Mouse (Mus musculus) Muller cell, postnatal 12 days (primary cell): ENCODE results near the gene Rab29.
"Not testable (repeated sequence)": the region's sequence is repeated elsewhere in the genome, so short reads cannot be mapped to it uniquely, and the experiment has no call there.

Source experiments
- DNase-seq: peaks from one replicate; pipeline ENCODE4 v3.0.0-alpha.2; 2015; ENCODE audit errors: inconsistent ontology term

Gene Rab29

DNA sequence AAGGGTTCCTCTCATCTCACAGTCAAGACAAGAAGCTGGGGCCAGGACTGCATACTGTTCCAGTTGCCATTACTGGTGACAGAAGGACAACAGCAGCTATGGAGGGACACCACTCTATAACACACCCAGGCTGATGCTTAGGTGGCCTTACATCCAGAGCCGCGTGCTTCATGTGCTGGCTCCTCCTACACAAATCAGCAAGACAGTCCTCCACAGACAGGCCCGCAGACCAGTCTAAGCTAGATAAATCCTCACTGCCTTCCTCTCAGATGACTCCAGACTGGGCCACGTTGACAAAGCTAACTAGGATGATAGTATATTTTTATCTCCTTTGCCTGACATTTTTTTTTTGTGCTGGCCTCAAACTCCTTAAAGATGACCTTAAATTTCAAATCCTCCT lies 5.2 kb upstream of the Rab29 start:
- DNase-seq: no peak

GRCm38 (mm10) chr1:131865596-131865995 lies 1.4 kb upstream of the Rab29 start:
- DNase-seq: no peak

GRCm38 (mm10) chr1:131866304-131866999 lies 572 bp upstream of the Rab29 start:
- DNase-seq: no peak

GRCm38 (mm10) chr1:131867946-131868290 lies 894 bp downstream of the Rab29 start:
- peak; percentile 52 for DNase-seq

- no peak for DNase-seq
These were observed 2.5 kb downstream of the Rab29 start for GRCm38 (mm10) chr1:131869561-131869960.

- no peak for DNase-seq
These were observed 5.8 kb downstream of the Rab29 start for GRCm38 (mm10) chr1:131872856-131873255.

- DNase-seq: no peak
These were observed 12.8 kb downstream of the Rab29 start for GRCm38 (mm10) chr1:131879816-131880215.

DNA sequence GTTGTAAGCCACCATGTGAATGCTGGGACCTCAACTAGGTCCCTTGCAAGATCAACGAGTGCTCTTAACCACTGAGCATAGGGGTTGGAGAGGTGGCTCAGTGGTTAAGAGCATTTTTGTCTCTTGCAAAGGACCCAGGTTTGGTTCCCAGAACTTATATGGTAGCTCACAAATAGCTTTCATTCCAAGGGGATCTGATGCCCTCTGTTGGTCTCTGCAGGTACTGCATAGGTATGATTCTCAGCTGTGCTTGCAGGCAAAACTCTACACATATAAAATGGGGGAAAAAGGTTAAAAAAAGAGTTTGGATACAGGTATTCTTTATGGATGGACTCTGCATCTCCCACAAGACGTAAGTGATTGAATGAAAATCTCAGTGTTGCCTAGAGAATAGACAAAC lies 15.8 kb downstream of the Rab29 start:
- no peak for DNase-seq

DNA sequence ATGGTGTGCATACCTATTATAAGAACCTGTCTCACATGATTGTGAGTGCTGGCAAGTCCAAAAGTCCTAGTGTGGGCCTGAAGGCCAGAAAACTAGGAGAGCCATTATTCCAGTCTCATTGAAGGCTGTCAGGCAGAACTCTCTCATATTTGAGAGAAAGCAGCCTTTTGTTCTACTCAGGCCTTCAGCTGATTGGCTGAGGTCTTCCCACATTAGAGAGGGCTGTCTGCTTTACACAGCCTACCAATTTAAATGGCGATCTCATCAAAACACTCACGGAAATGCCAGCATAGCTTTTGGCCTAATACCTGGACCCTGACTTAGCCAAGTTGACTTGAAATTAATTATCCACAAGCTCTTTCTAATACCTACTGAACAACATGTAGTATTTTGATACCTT lies 19.1 kb downstream of the Rab29 start:
- peak; percentile 80 for DNase-seq

DNA sequence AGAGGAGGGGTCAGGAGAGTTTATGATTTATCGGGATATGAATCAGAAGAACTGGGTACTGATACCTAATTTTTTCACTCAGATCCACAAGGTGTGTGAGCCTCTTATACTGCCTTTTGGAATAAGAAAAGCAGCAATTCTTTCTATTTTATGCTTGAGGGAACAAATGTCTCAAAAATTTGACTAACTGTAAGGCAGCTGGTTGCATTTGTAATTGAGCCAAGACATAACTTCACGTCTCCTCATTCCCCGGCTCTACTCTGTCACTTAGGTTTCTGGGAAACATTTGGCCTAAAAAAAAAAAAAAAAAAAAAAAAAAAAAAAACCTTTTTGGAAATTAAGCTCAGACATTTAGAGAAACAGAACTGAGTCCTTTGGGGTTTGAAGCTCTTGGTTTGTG lies 19.6 kb downstream of the Rab29 start:
- DNase-seq: peak; percentile 84

GRCm38 (mm10) chr1:131890043-131890658 lies 23.1 kb downstream of the Rab29 start:
- no peak for DNase-seq

- DNase-seq: no peak
These were observed 24.4 kb downstream of the Rab29 start for GRCm38 (mm10) chr1:131891436-131891835.

- DNase-seq: no peak
These were observed 35.7 kb downstream of the Rab29 start for GRCm38 (mm10) chr1:131902679-131903078.

DNA sequence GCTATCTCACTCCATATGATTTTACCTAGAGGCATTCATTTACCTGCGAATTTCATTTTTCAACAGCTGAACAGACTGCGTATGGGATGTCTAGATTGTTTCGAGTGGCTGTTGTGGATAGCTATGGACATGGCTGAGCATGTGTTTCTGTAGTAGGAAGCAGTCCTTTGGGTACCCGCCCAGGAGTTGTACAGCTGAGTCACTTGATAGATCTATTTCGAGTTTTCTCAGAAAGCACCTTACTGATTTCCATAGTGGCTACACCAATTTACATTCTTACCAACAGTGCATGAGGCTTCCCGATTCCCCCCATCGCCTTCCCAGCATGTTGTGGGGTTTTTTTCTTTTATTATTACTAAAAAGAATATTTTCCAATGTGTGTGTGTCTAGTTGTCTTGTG lies 36.2 kb downstream of the Rab29 start:
- no peak for DNase-seq

GRCm38 (mm10) chr1:131905497-131905896 lies 38.5 kb downstream of the Rab29 start:
- DNase-seq: no peak

- DNase-seq: no peak
These were observed 41.4 kb downstream of the Rab29 start for GRCm38 (mm10) chr1:131908456-131908855.

DNA sequence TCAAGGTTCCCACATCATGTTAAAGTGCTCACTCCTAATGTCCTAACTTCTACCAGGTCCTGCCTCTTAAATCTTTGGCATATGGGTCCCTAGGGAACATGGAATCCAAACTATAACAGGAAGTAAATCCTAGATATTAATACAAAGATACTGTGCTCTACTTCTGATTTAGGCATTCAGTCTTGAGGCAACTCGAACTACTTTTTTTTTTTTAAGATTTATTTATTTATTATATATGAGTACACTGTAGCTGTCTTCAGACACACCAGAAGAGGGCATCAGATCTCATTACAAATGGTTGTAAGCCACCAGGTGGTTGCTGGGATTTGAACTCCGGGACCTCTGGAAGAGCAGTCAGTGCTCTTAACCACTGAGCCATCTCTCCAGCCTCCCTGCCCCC lies 42.2 kb downstream of the Rab29 start:
- DNase-seq: not testable (repeated sequence)

DNA sequence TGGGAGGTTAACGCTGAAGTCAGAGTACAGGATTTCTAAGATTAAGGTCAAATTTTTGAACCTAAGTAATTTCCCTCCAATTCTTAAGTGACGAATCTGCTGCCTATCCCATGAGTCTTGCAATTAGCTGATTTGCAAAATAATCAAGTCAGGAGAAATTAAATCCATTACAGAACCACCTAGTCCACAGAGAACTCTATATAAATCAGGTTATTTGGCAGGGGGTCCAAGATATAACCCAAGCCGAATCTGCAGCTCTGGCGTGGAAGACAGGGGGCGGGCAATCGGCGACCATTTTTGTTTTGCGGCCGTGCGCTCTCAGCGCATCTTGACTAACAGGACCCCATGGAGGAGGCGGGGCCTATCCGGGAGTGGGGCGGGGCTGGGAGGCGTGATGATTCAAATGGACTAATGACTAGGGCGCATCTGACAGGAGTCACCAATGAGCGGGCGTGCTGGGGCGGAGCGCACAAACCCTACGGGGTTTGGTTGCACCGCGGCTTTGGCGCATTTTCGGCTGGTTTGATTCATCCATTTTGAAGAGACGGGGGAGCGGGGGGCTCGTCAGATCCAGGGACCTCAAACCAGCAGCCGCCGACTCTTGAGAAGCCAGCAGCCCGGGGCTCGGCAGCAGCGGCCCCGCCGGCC lies 43.1 kb downstream of the Rab29 start, which contains the start of gene Nucks1:
Gene Nucks1 (plus strand): TSS at position 534 of the 648 bp plus-strand sequence.
- peak; percentile 100 for DNase-seq

DNA sequence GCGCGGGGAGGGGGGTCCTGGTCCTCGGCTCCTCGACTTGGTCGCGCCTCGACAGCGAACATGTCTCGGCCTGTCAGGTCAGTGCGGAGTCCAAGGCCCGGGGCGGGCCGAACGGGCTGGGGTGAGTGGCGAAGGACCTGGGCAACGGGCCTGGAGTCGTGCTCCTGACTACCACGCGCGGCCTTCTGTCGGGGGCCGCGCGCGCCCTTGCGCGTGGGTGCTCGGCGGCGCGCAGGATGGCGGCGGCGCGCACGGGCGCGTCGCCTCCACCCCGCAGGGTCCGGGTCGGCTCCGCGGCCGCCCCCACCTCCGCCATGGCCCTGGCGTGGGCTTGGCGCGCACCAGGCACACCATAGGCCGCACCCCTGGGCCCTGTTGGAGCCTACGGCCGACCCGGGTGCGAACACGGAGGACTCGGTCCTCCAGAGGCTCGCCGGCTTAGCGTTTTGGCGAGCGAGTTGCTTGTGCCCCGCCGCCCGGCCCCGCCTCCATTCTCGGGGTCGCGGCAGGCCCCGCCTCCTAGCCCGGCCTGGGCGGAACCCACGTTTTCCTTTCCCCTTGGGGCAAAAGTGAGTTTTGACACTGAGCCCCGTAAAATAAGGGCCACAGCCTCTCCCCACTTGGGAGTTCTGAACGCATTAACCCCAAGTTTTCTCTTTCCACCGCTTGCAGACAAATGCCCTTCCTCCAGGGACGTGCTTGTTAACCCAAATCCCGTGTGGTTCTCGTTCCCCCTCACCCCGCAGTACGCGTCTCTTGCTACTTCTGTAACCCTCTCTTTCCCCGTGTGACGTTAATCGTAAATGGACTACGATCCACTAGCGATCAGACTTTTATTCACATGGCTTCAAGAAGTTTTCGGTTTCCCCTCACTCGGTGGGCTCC lies 43.9 kb downstream of the Rab29 start:
- DNase-seq: peak; percentile 88

GRCm38 (mm10) chr1:131917634-131918033 lies 50.6 kb downstream of the Rab29 start:
- no peak for DNase-seq

DNA sequence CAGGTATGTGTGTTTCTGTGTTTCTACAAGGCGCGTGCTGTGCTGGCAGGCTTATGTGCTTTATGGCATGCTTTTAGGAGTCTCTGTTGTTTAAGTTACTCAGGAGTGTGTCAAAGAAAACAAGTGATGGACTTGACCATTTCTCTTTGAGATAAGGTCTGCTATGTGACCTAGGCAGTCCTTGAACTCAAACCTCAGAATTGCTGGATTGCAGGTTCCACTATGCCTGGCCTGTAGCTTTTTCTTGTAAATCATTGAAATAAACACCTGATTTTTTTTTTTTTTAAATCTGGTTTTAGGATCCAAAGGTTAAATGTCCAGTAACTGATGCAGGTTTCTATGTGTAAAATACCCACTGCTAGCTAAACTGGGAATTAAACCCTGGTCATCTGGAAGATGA lies 52.0 kb downstream of the Rab29 start:
- no peak for DNase-seq

- DNase-seq: no peak
These were observed 55.1 kb downstream of the Rab29 start for GRCm38 (mm10) chr1:131922100-131922499.
